Mouse (Mus musculus): ENCODE results near the gene Mdm2.

Mdm2 gene

DNA sequence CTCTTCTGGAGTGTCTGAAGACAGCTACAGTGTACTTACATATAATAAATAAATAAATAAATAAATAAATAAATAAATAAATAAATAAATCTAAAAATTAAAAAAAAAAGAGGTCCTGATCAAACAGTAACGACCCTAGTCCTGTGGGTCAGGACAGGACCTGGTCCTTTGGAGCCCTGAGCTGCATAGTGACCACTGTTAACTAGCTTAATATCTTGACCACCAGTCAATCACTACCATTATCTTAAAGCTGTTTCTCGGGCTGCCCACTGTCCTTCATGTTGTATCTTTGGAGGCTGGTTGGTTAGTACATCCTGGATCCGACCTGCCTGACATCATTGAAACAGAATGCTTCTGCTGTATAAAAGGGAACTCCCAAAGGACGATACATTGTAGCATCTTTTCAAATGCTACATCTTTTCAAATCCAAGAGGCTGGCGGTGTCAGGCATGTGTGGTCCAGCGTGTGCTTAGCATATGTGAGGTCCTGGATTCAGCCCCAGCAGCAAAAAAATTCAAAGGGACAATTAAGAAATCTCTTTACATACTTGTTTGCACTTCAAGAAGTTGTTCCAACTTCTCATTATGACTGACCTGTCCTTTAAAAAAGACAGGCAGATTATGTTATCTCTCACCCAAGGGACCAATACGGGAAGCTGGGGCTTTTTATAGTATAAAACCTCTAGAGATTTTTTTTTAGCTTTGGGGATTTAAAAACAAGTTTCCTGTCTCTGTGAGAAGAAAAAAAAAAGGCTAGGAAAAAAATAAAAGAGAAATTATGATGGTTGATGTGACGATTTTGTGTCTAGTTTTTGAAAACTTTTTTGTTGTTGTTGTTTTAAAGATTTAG lies 57.4 kb downstream of the Mdm2 start:
- no peak for DNase-seq

GRCm38 (mm10) chr10:117652378-117652774 lies 58.2 kb downstream of the Mdm2 start:
- DNase-seq = no peak

- DNase-seq = peak; percentile 67
Measured at GRCm38 (mm10) chr10:117651587-117652377, 58.8 kb downstream of the Mdm2 start.

GRCm38 (mm10) chr10:117650725-117651124 lies 59.8 kb downstream of the Mdm2 start:
- DNase-seq = no peak

- no peak for DNase-seq
Measured at GRCm38 (mm10) chr10:117650042-117650655, 60.4 kb downstream of the Mdm2 start.

GRCm38 (mm10) chr10:117649292-117650041 lies 61.1 kb downstream of the Mdm2 start:
- DNase-seq = no peak

- no peak for DNase-seq
Measured at GRCm38 (mm10) chr10:117648643-117649042, 61.9 kb downstream of the Mdm2 start.

DNA sequence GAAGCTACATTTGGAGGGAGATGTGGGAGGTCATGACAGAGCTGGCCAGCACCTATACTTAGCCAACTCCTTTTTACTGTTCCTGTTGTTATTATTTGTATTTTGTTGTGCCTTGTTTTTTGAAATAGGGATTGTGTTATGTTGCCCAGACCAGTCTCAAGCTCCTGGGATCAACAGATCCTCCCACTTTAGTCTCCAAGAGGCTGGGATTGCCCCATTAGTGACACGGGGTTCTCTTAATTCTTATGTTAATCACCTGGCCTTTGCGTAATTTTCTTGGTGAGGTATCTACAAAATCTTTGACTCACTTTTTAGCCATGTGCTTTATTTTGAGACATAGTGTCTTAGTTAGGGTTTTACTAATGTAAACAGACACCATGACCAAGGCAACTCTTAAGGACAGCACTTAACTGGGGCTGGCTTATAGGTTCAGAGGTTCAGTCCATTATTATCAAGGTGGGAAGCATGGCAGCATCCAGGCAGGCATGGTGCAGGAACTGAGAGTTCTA lies 62.5 kb downstream of the Mdm2 start:
- no peak for DNase-seq

GRCm38 (mm10) chr10:117647158-117647505 lies 63.4 kb downstream of the Mdm2 start:
- peak; percentile 84 for DNase-seq

DNA sequence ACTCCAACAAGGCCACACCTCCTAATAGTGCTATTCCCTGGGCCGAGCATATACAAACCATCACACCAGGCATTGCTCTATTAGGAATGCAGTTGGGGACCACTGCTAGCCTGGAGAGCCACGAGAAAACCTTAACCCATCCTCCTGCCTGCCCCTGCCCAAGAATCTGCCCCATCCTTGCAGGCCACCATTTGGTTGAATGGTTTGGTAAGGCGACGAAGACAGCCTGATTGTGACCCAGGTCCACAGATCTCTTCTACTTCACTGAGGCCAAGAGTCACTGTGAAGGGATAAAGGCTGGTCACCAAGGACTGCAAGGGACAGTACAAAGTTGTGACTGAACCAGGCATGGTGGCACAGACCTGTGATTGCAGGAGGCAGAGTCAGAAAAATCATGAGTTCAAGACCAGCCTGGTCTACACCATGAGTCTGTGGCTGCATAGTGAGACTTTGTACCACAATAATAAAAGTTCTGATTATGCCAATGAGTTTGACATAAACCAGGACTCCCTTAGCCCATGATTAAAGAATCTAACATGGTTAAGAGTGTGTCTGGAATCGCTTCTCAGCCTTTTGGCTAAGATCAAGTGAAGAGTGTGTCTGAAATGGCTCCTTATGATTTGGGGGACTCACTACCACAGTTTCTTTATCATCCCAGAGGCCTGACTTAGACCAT lies 63.9 kb downstream of the Mdm2 start:
- no peak for DNase-seq

DNA sequence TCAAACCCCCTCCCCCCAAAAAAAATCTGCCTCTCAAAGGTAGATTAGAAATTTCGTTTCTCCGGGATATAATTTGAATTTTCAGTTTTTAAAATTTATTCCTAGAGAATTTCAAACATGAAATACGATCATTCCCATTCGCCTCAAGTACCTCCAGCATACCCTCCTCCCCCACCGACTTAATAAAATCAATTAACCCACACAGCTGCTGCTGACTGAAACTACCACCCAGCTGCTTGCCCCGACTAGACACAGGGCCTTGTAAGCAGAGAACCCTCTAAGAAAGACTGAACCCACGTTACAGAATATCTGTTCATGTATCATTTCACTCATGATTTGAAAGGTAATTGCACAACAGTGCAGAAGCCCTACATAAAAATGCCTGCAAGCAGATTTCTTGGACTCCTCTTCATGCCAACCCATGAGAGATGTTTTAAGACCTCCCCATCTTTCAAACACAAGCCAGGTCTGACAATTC lies 65.0 kb downstream of the Mdm2 start:
- no peak for DNase-seq

DNA sequence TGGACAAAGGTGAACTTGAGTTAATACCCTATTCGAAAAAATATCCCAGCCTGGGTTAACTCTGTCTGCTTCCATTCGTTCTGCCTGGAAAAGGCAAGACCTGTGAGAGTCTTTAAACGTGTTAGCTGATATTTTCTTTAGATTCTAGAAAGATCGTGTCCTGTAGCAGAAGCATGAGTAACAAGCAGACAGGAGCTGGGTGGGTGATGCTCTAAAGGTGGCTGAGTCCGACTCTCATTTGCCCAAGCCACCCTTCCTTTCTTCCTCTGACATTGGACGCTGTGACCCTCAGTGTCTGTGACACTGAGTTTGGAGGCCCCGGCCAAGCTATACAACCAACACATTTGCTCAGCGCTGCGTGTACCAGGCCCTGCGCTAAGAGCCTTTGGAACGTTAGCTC lies 65.7 kb downstream of the Mdm2 start:
- no peak for DNase-seq

DNA sequence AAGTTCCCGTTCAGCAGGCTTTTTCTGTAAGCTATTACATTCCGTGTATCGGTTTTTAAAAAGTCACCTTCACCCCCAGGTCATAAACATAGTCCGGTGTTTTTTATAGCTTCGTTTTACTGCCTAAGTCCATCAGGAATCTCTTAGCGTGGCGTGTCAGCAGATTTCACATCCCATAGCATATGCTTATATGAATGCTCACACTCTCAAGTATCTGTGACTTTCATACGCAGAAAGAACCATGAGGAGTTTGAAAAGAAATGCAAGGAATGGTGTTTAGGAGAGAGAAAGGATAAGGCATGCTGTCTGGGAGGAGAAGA lies 66.2 kb downstream of the Mdm2 start:
- no peak for DNase-seq

GRCm38 (mm10) chr10:117643711-117644428 lies 66.7 kb downstream of the Mdm2 start:
- no peak for DNase-seq

GRCm38 (mm10) chr10:117643302-117643701 lies 67.3 kb downstream of the Mdm2 start:
- no peak for DNase-seq

DNA sequence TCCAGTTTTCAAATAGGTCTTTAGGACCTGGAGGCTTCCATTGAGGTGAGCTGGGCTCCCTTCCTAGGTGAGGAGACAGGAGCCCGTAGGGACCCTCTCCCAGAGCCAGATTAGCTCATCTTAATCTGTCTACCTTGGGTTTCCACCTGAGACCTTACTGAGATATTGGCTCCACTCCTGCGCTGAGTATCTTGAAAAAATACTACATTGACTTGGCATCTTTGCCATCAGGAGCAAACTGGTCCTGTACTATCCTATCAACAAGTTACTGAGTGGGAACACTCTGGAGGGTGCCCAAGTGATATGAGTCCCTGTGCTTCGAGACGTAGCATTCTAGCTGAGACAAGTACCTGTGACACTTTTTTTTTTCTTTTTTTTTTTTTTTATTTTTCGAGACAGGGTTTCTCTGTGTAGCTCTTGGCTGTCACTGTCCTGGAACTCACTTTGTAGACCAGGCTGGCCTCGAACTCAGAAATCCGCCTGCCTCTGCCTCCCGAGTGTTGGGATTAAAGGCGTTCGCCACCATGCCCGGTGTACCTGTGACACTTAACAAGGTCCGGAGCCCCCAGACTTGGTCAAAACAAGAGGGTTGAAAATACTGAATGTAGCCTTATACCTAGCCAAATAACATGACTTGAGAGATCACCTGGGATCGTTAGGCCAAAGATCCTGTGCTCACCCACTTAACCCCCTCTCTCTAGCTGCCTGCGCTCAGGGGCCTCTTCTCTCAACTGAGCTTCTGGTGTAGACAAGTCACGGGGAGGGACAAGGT lies 67.9 kb downstream of the Mdm2 start:
- DNase-seq = no peak

GRCm38 (mm10) chr10:117642201-117642450 lies 68.4 kb downstream of the Mdm2 start:
- no peak for DNase-seq

- DNase-seq = no peak
Measured at GRCm38 (mm10) chr10:117641400-117642200, 69.0 kb downstream of the Mdm2 start.

- DNase-seq = no peak
Measured at GRCm38 (mm10) chr10:117640595-117641078, 69.9 kb downstream of the Mdm2 start.
